Mouse (Mus musculus): ENCODE measurements around the gene Acot12.

GRCm38 (mm10) chr13:91737191-91737590 is 4.1 kb upstream of the Acot12 start:
- TF ChIP-seq CTCF (IDR thresholded peaks at IDR 0.05) (no peak), EP300 (IDR thresholded peaks at IDR 0.05) (no peak)
